Mouse (Mus musculus) heart, embryonic 12.5 days (tissue): ENCODE measurements around the gene Capns1. TPM values are rescaled to one million over a fixed set of nuclear protein-coding genes. Genes with fewer than 3 reads are reported as not detected.
A peak's percentile ranks its signal among the peaks of the same experiment; 100 is the strongest.
"Not testable (repeated sequence)": the region's sequence is repeated elsewhere in the genome, so short reads cannot be mapped to it uniquely, and the experiment has no call there.

Experiments used
- ATAC-seq: fragments of 200-750 bp; cut with Nextera tagmentation; 2 replicates; pipeline ENCODE4 v1.8.0; 2017; ENCODE audit warnings: moderate TSS enrichment, moderate library complexity; ENCODE audit not compliant: insufficient number of reproducible peaks, low FRiP score
- H3K27ac ChIP-seq: fragments of 300-500 bp; sonication (generic); 2 replicates; pipeline ENCODE4 v1.5.1; 2016; ENCODE audit warnings: mild to moderate bottlenecking, moderate library complexity; ENCODE audit not compliant: poor library complexity, severe bottlenecking
- H3K27me3 ChIP-seq: fragments of 300-500 bp; sonication (generic); replicated peaks from 2 replicates; pipeline ENCODE4 v1.6.1; 2016; ENCODE audit warnings: mild to moderate bottlenecking, moderate library complexity
- H3K36me3 ChIP-seq: fragments of 300-500 bp; sonication (generic); 2 replicates; pipeline ENCODE4 v1.6.1; 2016; ENCODE audit warnings: mild to moderate bottlenecking, moderate library complexity
- H3K4me1 ChIP-seq: fragments of 300-500 bp; sonication (generic); replicated peaks from 2 replicates; pipeline ENCODE4 v1.6.1; 2016; ENCODE audit warnings: mild to moderate bottlenecking
- H3K4me2 ChIP-seq: fragments of 300-500 bp; sonication (generic); 2 replicates; pipeline ENCODE4 v1.6.1; 2016; ENCODE audit warnings: mild to moderate bottlenecking, moderate library complexity
- H3K4me3 ChIP-seq: fragments of 300-500 bp; sonication (generic); 2 replicates; pipeline ENCODE4 v1.5.1; 2016; ENCODE audit warnings: mild to moderate bottlenecking
- H3K9ac ChIP-seq: fragments of 300-500 bp; sonication (generic); 2 replicates; pipeline ENCODE4 v1.6.1; 2016; ENCODE audit warnings: mild to moderate bottlenecking, moderate library complexity
- H3K9me3 ChIP-seq: fragments of 300-500 bp; sonication (generic); replicated peaks from 2 replicates; pipeline ENCODE4 v1.6.1; 2016; ENCODE audit warnings: mild to moderate bottlenecking, moderate library complexity
- WGBS: fragments of 180-500 bp; shearing (Covaris S2); methylation state at CpG from one replicate; pipeline ENCODE4 v1.1.7; 2016; 5-methylcytosine and 5-hydroxymethylcytosine counted together
- polyA plus RNA-seq: library from polyadenylated mRNA; unstranded; fragments of >200 nt; fragmentation: Nextera tagmentation; extraction: Ambion mirVana; gene quantifications from 2 replicates; pipeline ENCODE4 v1.2.1, GENCODE M21; 2016

The Capns1 gene
- polyA plus RNA-seq, 1 experiment from 2014 or later: 83.4 TPM

DNA sequence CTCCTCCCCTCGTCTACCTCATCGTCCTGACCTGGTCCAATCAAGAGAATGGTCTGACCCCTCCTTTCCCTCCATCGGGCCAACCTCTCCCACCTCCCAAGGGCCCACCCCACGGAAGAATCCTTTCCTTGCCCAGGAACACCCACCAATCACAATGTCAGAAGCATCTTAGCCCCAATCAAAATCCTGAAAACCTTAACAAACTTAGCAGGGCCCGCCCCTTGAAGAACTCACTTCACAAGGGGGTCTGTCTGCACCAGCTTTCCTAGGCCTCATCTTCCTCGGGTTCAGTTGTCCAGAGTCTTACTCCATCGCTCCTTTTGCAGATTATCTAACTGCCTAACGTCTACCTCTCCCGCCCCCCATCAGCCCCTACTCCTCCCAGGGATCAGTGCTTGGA is 5.6 kb downstream of the Capns1 start:
- WGBS: 28% methylated on average over 9 of the region's 9 CpGs

GRCm38 (mm10) chr7:30192088-30192487 is 6.5 kb downstream of the Capns1 start:
- Histone ChIP-seq H3K27me3 (no peaks in the 10 kb centered on the region), H3K4me2 (no peak overlapping the region), H3K4me1 (peaks cover 15% of the 10 kb centered on the region), H3K36me3 (peaks cover 55% of the 10 kb centered on the region), H3K4me3 (0 out of 2 replicates have a peak overlapping the region, but pooled peaks have one; percentile 66), H3K27ac (no peak overlapping the region), H3K9ac (no peak overlapping the region), H3K9me3 (no peaks in the 10 kb centered on the region)
- ATAC-seq: no peak
- WGBS: 87% methylated on average over 12 of the region's 12 CpGs

More for the DNA sequence above, 5.6 kb downstream of the Capns1 start:
- ATAC-seq: no peak
- peak overlapping the region; percentile 66 for H3K4me3 ChIP-seq
- H3K4me1 ChIP-seq: peaks cover 15% of the 10 kb centered on the region
- peaks cover 46% of the 10 kb centered on the region for H3K36me3 ChIP-seq
- H3K27me3 ChIP-seq: no peaks in the 10 kb centered on the region
- peak overlapping the region; percentile 86 for H3K4me2 ChIP-seq
- H3K9me3 ChIP-seq: no peaks in the 10 kb centered on the region
- peak overlapping the region; percentile 89 for H3K9ac ChIP-seq
- H3K27ac ChIP-seq: 0 out of 2 replicates have a peak overlapping the region, but pooled peaks have one; percentile 87

DNA sequence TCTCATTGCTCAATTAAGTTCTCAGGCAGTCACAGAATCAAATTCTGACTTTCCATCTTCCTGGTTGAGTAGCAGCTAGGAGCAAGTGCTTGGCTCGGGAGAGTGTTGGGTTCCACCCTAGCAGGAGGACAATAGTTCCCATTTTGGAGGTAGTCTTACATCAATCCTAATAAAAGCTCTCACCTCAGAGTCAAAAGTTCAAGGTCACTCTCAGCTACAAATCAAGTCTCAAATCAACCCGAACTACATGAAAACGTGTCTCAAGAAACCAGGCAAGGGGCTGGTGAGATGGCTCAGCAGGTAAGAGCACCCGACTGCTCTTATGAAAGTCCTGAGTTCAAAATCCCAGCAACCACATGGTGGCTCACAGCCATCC is 9.5 kb downstream of the Capns1 start:
- Histone ChIP-seq H3K4me1 (peaks cover 27% of the 10 kb centered on the region), H3K27ac (no peak overlapping the region), H3K4me2 (no peak overlapping the region), H3K36me3 (peaks cover 75% of the 10 kb centered on the region), H3K4me3 (no peak overlapping the region), H3K9ac (no peak overlapping the region), H3K9me3 (no peaks in the 10 kb centered on the region), H3K27me3 (no peaks in the 10 kb centered on the region)
- 79% methylated on average over 4 of the region's 4 CpGs for WGBS
- ATAC-seq: no peak

DNA sequence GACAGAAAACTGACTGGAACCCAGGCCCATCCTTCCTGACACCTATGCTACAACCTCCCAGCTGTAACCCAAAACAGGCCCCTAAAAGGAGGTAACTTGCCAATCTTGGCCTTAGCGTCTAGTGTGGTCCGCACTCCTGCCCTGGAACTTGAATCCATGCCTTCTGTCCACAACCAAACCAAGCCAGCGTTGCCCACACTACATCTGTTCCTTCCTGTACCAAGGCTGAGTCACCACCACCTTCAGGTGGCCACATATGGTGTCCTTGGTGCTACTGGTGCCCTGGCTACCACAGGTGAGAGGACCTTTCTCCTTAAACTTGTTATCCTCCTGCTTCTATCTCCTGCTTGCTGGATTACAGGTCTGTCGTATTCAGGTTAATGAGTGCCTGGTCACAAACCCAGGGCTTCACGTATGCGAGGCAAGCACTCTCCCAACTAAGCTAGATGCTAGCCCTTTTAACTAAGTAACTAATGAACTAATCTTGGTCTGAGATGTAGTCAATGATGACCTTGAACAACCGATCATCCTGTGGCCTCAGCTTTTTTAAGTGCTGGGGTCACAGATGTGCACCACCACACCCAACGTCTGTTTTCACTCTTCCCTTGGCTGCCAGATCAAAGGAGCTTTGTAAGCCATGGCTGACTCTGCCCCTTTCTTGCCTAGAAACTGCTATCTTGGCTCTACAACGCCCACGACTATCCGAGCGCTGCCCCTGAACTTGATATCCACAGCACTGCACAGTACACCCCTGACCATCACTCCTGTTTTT is 10.1 kb downstream of the Capns1 start:
- no peaks in the 10 kb centered on the region for H3K9me3 ChIP-seq
- H3K4me1 ChIP-seq: peaks cover 31% of the 10 kb centered on the region
- no peak overlapping the region for H3K9ac ChIP-seq
- no peaks in the 10 kb centered on the region for H3K27me3 ChIP-seq
- H3K4me2 ChIP-seq: no peak overlapping the region
- peaks cover 75% of the 10 kb centered on the region for H3K36me3 ChIP-seq
- H3K4me3 ChIP-seq: no peak overlapping the region
- ATAC-seq: no peak
- 70% methylated on average over 12 of the region's 12 CpGs for WGBS
- no peak overlapping the region for H3K27ac ChIP-seq

DNA sequence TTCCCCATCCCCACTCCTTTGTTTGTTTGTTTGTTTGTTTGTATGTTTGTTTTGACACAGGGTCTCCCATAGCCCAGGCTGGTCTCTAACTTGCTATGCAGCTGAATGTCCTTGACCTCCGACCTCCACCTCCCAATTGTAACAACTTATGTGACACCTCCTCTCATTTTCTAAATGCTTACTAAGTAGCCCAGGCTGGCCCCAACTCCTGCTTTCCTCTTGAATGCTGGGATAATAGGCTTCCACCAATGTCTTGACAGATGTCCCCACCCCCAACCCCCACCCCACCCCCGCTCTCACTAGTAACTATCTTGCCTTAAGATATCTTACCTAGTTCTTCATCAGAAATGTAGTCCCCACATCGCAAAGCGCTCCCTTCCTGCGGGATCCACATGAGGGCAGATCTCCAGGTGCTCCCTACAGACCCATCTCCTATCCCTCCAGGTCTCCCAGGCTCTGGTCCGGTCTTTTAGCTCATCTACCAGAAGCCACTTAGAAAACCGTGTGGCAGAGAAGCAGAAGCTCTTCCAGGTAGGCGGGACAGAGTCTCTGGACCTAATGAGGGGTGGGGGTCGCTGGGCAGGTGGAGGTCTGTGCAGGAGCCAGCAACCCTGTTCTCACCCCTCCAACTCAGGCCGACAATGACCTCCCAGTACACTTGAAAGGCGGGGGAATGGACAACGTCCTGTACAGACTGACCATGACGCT is 13.8 kb downstream of the Capns1 start:
- Histone ChIP-seq H3K27ac (0 out of 2 replicates have a peak overlapping the region, but pooled peaks have one; percentile 17), H3K4me3 (peak overlapping the region; percentile 42), H3K4me2 (peak overlapping the region; percentile 64), H3K27me3 (no peaks in the 10 kb centered on the region), H3K9ac (peak overlapping the region; percentile 67), H3K9me3 (no peaks in the 10 kb centered on the region), H3K4me1 (peaks cover 22% of the 10 kb centered on the region), H3K36me3 (peaks cover 46% of the 10 kb centered on the region)
- WGBS: 66% methylated on average over 13 of the region's 13 CpGs
- no peak for ATAC-seq

DNA sequence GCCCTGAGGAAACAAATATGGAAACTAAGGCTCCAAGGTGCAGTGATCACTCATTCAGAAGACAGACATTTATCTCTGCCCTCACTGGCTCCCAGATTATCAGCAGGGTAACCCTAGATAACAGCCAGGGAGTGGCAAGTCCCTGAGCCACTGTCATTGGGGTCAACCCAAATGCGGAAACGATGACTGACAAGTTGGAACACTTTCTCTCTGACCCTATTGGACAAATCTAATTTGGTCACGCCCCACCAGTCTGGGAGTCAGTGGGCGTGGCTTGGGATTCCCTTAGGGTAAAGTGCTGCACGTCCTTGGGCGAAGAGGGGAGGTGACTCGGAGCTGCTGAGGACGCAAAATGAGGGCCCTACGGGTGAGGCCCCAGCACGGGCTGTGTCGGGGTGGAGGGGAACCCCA is 14.7 kb downstream of the Capns1 start, which contains the start of gene Cox7a1:
TSS of gene Cox7a1 (plus strand) at position 266 of the 411 bp plus-strand sequence.
- peaks cover 22% of the 10 kb centered on the region for H3K4me1 ChIP-seq
- peak within 1 kb of the TSS; percentile 67 for H3K9ac ChIP-seq
- peak; percentile 87 for ATAC-seq
- WGBS: under 1% methylated on average over 11 of the region's 11 CpGs
- peaks cover 39% of the 10 kb centered on the region for H3K36me3 ChIP-seq
- no peaks in the 10 kb centered on the region for H3K27me3 ChIP-seq
- no peaks in the 10 kb centered on the region for H3K9me3 ChIP-seq
- 0 out of 2 replicates have a peak within 1 kb of the TSS, but pooled peaks have one; percentile 17 for H3K27ac ChIP-seq
- peak within 1 kb of the TSS; percentile 64 for H3K4me2 ChIP-seq
- peak within 1 kb of the TSS; percentile 42 for H3K4me3 ChIP-seq

- peak overlapping the region; percentile 64 for H3K4me2 ChIP-seq
- not testable (repeated sequence) for H3K9ac ChIP-seq, H3K27me3 ChIP-seq, H3K9me3 ChIP-seq, H3K27ac ChIP-seq, ATAC-seq
- 65% methylated on average over 7 of the region's 7 CpGs for WGBS
- peaks cover 39% of the 10 kb centered on the region for H3K36me3 ChIP-seq
- H3K4me1 ChIP-seq: peaks cover 22% of the 10 kb centered on the region
- peak overlapping the region; percentile 42; the same call in 1 of the 2 replicates for H3K4me3 ChIP-seq
Measured at GRCm38 (mm10) chr7:30183189-30183588, 15.4 kb downstream of the Capns1 start.

GRCm38 (mm10) chr7:30181929-30182328 is 16.7 kb downstream of the Capns1 start:
- H3K4me3 ChIP-seq, H3K9ac ChIP-seq, ATAC-seq, H3K27me3 ChIP-seq, H3K4me2 ChIP-seq, H3K9me3 ChIP-seq, H3K27ac ChIP-seq: not testable (repeated sequence)
- WGBS: 91% methylated on average over 10 of the region's 10 CpGs
- peaks cover 36% of the 10 kb centered on the region for H3K36me3 ChIP-seq
- peaks cover 22% of the 10 kb centered on the region for H3K4me1 ChIP-seq

- H3K4me2 ChIP-seq: no peak overlapping the region
- WGBS: 3% methylated on average over 4 of the region's 4 CpGs
- H3K36me3 ChIP-seq: peaks cover 36% of the 10 kb centered on the region
- ATAC-seq: no peak
- no peak overlapping the region for H3K9ac ChIP-seq
- no peaks in the 10 kb centered on the region for H3K27me3 ChIP-seq
- peaks cover 22% of the 10 kb centered on the region for H3K4me1 ChIP-seq
- no peak overlapping the region for H3K4me3 ChIP-seq
- no peak overlapping the region for H3K27ac ChIP-seq
- H3K9me3 ChIP-seq: no peaks in the 10 kb centered on the region
Measured at GRCm38 (mm10) chr7:30181308-30181707, 17.3 kb downstream of the Capns1 start.

- Histone ChIP-seq H3K36me3 (peaks cover 33% of the 10 kb centered on the region), H3K9ac (no peak overlapping the region), H3K4me1 (no peaks in the 10 kb centered on the region), H3K27ac (no peak overlapping the region), H3K4me3 (no peak overlapping the region), H3K9me3 (no peaks in the 10 kb centered on the region), H3K27me3 (no peaks in the 10 kb centered on the region), H3K4me2 (no peak overlapping the region)
- WGBS: 54% methylated on average over 11 of the region's 11 CpGs
- no peak for ATAC-seq
Measured at GRCm38 (mm10) chr7:30178256-30178655, 20.4 kb downstream of the Capns1 start.

- H3K27ac ChIP-seq: no peak overlapping the region
- H3K4me2 ChIP-seq: no peak overlapping the region
- 76% methylated on average over 12 of the region's 12 CpGs for WGBS
- ATAC-seq: no peak
- no peaks in the 10 kb centered on the region for H3K9me3 ChIP-seq
- H3K4me1 ChIP-seq: no peaks in the 10 kb centered on the region
- no peaks in the 10 kb centered on the region for H3K27me3 ChIP-seq
- peaks cover 33% of the 10 kb centered on the region for H3K36me3 ChIP-seq
- H3K4me3 ChIP-seq: no peak overlapping the region
- H3K9ac ChIP-seq: no peak overlapping the region
Measured at GRCm38 (mm10) chr7:30176474-30176873, 22.1 kb downstream of the Capns1 start.
